Mouse (Mus musculus): ENCODE data around the gene Btn1a1.

DNA sequence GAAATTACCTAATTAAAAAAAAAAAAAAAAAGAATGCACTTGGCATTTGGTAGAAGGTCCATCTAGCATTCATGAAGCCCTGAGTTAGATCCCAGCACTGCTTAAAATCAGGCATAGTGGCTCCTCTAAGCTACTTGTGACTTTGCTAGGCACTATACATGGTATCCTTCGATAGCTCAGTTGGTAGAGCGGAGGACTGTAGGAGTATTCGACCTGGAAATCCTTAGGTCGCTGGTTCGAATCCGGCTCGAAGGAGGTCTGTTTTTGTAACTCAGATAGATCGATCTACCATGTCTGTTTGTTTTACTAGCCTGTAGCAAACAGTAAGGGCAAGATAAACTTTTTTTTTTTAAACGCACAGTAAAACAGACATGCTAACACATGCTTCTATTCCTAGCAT, 1.2 kb upstream of the Btn1a1 start:
- TF ChIP-seq ZNF384 (IDR thresholded peaks at IDR 0.05; ENCODE audit: low read depth, low read length) = no peak
- no peak for TF ChIP-seq CHD2 (IDR thresholded peaks at IDR 0.05; ENCODE audit: low read depth, low read length)
- no peak for TF ChIP-seq ZC3H11A (IDR thresholded peaks at IDR 0.05; ENCODE audit: borderline replicate concordance, low read depth, low read length)
